Mouse (Mus musculus) bone marrow, adult 2 months (tissue): ENCODE measurements around the gene Maz.

Experiments
- CTCF ChIP-seq: fragments of 200-500 bp; IDR thresholded peaks from 2 replicates; pipeline ENCODE4 v1.5.1; 2011; ENCODE audit warnings: low read length, control low read depth; ENCODE audit not compliant: control insufficient read depth, insufficient read depth
- POLR2A ChIP-seq: fragments of 200-500 bp; IDR thresholded peaks from 2 replicates; pipeline ENCODE4 v1.6.1; 2011; ENCODE audit warnings: low read depth, mild to moderate bottlenecking, control low read depth, low read length, borderline replicate concordance; ENCODE audit not compliant: control insufficient read depth

DNA sequence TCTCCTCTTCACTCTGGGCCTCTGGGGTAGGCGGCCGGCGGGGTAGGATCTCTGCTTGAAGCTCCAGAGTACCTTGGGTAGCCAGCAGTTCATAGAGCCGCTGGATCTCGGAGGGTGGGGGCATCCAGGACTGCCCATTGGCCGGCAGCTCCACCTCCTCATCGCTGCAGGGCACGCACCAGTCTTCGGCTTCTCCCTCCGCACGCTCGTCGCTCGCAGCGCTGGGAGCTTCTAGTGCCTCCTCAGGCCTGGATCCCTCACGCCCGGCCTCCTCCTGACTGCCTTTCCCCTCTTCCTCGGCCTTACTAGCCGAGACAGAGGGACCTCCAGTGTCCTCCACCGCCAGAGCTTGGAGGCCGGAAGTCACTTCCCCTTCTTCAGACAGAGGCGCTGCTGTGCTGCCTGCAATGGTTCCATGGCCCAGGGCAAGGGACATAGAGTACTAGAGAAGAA lies 10.3 kb downstream of the Maz start:
- TF ChIP-seq POLR2A = peak; percentile 82; the same call in 1 of the 2 replicates
- no peak for TF ChIP-seq CTCF
